Mouse (Mus musculus): Measurements from ENCODE around the gene Cyb5r3.

Gene Cyb5r3

GRCm38 (mm10) chr15:83169772-83170722 lies 2.3 kb downstream of the Cyb5r3 start:
- DNase-seq (ENCODE audit: low spot score in 2 of 2) = no peak

- DNase-seq (ENCODE audit: low spot score in 2 of 2) = no peak
Observed at GRCm38 (mm10) chr15:83168875-83169771, 3.3 kb downstream of the Cyb5r3 start.

GRCm38 (mm10) chr15:83168311-83168710 lies 4.1 kb downstream of the Cyb5r3 start:
- DNase-seq (ENCODE audit: low spot score in 2 of 2) = no peak

GRCm38 (mm10) chr15:83167550-83168065 lies 4.8 kb downstream of the Cyb5r3 start:
- no peak for DNase-seq (ENCODE audit: low spot score in 2 of 2)

GRCm38 (mm10) chr15:83167126-83167525 lies 5.3 kb downstream of the Cyb5r3 start:
- DNase-seq (ENCODE audit: low spot score in 2 of 2) = no peak

GRCm38 (mm10) chr15:83166642-83167041 lies 5.8 kb downstream of the Cyb5r3 start:
- no peak for DNase-seq (ENCODE audit: low spot score in 2 of 2)

- no peak for DNase-seq (ENCODE audit: low spot score in 2 of 2)
Observed at GRCm38 (mm10) chr15:83165526-83166315, 6.7 kb downstream of the Cyb5r3 start.

GRCm38 (mm10) chr15:83164971-83165471 lies 7.4 kb downstream of the Cyb5r3 start:
- no peak for DNase-seq (ENCODE audit: low spot score in 2 of 2)

- no peak for DNase-seq (ENCODE audit: low spot score in 2 of 2)
Observed at GRCm38 (mm10) chr15:83162818-83163485, 9.4 kb downstream of the Cyb5r3 start.

- DNase-seq (ENCODE audit: low spot score in 2 of 2) = no peak
Observed at GRCm38 (mm10) chr15:83162001-83162400, 10.4 kb downstream of the Cyb5r3 start.

GRCm38 (mm10) chr15:83161062-83161748 lies 11.2 kb downstream of the Cyb5r3 start:
- no peak for DNase-seq (ENCODE audit: low spot score in 2 of 2)

GRCm38 (mm10) chr15:83160561-83160960 lies 11.8 kb downstream of the Cyb5r3 start:
- DNase-seq (ENCODE audit: low spot score in 2 of 2) = no peak

GRCm38 (mm10) chr15:83159823-83160222 lies 12.6 kb downstream of the Cyb5r3 start:
- DNase-seq (ENCODE audit: low spot score in 2 of 2) = no peak

- DNase-seq (ENCODE audit: low spot score in 2 of 2) = no peak
Observed at GRCm38 (mm10) chr15:83158587-83159160, 13.7 kb downstream of the Cyb5r3 start.

- DNase-seq (ENCODE audit: low spot score in 2 of 2) = no peak
Observed at GRCm38 (mm10) chr15:83157667-83158064, 14.7 kb downstream of the Cyb5r3 start.

- no peak for DNase-seq (ENCODE audit: low spot score in 2 of 2)
Observed at GRCm38 (mm10) chr15:83156929-83157666, 15.3 kb downstream of the Cyb5r3 start.

- DNase-seq (ENCODE audit: low spot score in 2 of 2) = no peak
Observed at GRCm38 (mm10) chr15:83155672-83156419, 16.5 kb downstream of the Cyb5r3 start.

GRCm38 (mm10) chr15:83154309-83154708 lies 18.1 kb downstream of the Cyb5r3 start:
- DNase-seq (ENCODE audit: low spot score in 2 of 2) = no peak
